ENCODE assay signal across 24 mouse cellular contexts in the genomic region with DNA sequence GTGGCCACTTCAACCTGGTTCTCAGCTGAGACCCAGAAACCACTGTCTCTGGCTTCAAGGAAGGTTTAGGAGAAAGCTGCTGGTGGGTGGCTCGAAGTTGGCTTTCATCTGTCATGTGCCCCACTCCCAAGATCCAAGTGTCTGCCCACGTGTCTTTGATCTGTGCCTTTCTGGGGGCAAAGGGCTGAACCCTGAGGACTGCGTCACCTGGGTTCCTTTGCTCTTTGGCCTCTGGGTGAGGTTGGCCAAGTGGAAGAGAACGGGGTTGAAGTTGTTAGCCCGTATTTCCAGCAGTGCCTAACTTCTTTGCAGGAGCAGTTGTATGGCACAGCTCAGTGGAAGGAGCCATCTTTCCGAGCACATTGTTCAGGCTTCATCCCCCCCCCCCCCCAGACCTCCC. TPM values are rescaled to one million over a fixed set of nuclear protein-coding genes. Genes with fewer than 3 reads are reported as not detected.
DNase-seq lines count a peak whose midpoint lies in the region; ATAC-seq and TF ChIP-seq lines count a peak whose summit lies in the region.
"Had no signal": no experiment of that assay in that cellular context is flagged by ENCODE, and none has a peak within 500 bp of the region (broad histone marks: within the 10 kb centered on the region; RNA-seq: fewer than 3 reads in every experiment).

No protein-coding gene starts in this region.

- no peak overlapping the region for H3K9ac ChIP-seq in heart, postnatal 0 days (replicated peaks; ENCODE audit: low read depth, low read length)
- H3K9ac ChIP-seq in lung, embryonic 16.5 days (ENCODE audit: low read length): no peak overlapping the region
- H3K9ac ChIP-seq in liver, embryonic 13.5 days: no peak overlapping the region
- no peak overlapping the region for H3K9ac ChIP-seq in forebrain, embryonic 16.5 days (replicated peaks; ENCODE audit: low read depth, low read length)
- H3K9ac ChIP-seq: forebrain, embryonic 13.5 days; heart, embryonic 12.5 days; midbrain, embryonic 15.5 days had no signal

- H3K4me2 ChIP-seq in heart, postnatal 0 days (ENCODE audit: low read depth, low read length): no peak overlapping the region
- H3K4me2 ChIP-seq in lung, embryonic 16.5 days (ENCODE audit: low read depth, low read length): no peak overlapping the region
- H3K4me2 ChIP-seq in liver, embryonic 13.5 days: no peak overlapping the region
- no peak overlapping the region for H3K4me2 ChIP-seq in forebrain, embryonic 16.5 days (ENCODE audit: low read length)
- H3K4me2 ChIP-seq: forebrain, embryonic 13.5 days; heart, embryonic 12.5 days; midbrain, embryonic 15.5 days had no signal

- no peaks in the 10 kb centered on the region for H3K9me3 ChIP-seq in heart, postnatal 0 days (replicated peaks; ENCODE audit: control insufficient read depth, low read length)
- no peaks in the 10 kb centered on the region for H3K9me3 ChIP-seq in lung, embryonic 16.5 days (ENCODE audit: control insufficient read depth, low read length)
- no peaks in the 10 kb centered on the region for H3K9me3 ChIP-seq in liver, embryonic 13.5 days (replicated peaks)
- no peaks in the 10 kb centered on the region for H3K9me3 ChIP-seq in forebrain, embryonic 16.5 days (ENCODE audit: control insufficient read depth, low read length)
- H3K9me3 ChIP-seq: forebrain, embryonic 13.5 days; heart, embryonic 12.5 days; midbrain, embryonic 15.5 days had no signal

- H3K4me3 ChIP-seq in heart, postnatal 0 days (ENCODE audit: low read depth, low read length): no peak overlapping the region
- no peak overlapping the region for H3K4me3 ChIP-seq in lung, embryonic 16.5 days (ENCODE audit: low read length)
- H3K4me3 ChIP-seq in liver, embryonic 13.5 days (replicated peaks): no peak overlapping the region
- H3K4me3 ChIP-seq in forebrain, embryonic 16.5 days (replicated peaks; ENCODE audit: low read length): no peak overlapping the region
- H3K4me3 ChIP-seq: forebrain, embryonic 13.5 days; heart, embryonic 12.5 days; midbrain, embryonic 15.5 days had no signal

- peaks cover 13% of the 10 kb centered on the region; the same call in 1 of the 2 replicates for H3K4me1 ChIP-seq in heart, postnatal 0 days (ENCODE audit: control insufficient read depth, insufficient read depth)
- H3K4me1 ChIP-seq in lung, embryonic 16.5 days (replicated peaks; ENCODE audit: control insufficient read depth, insufficient read depth, low read length): no peaks in the 10 kb centered on the region
- H3K4me1 ChIP-seq in liver, embryonic 13.5 days (replicated peaks): no peaks in the 10 kb centered on the region
- H3K4me1 ChIP-seq in forebrain, embryonic 16.5 days (replicated peaks; ENCODE audit: control insufficient read depth, insufficient read depth, low read length): no peaks in the 10 kb centered on the region
- H3K4me1 ChIP-seq: forebrain, embryonic 13.5 days; midbrain, embryonic 15.5 days had no signal

- H3K36me3 ChIP-seq in heart, postnatal 0 days (replicated peaks; ENCODE audit: control insufficient read depth, insufficient read depth, low read length): peaks cover 55% of the 10 kb centered on the region
- no peaks in the 10 kb centered on the region for H3K36me3 ChIP-seq in lung, embryonic 16.5 days (ENCODE audit: control insufficient read depth, insufficient read depth, low read length)
- H3K36me3 ChIP-seq in liver, embryonic 13.5 days: no peaks in the 10 kb centered on the region
- no peaks in the 10 kb centered on the region for H3K36me3 ChIP-seq in forebrain, embryonic 16.5 days (ENCODE audit: control insufficient read depth, insufficient read depth)
- H3K36me3 ChIP-seq: midbrain, embryonic 15.5 days had no signal

- H3K27me3 ChIP-seq in heart, postnatal 0 days (ENCODE audit: control insufficient read depth, insufficient read depth, low read length): no peaks in the 10 kb centered on the region
- no peaks in the 10 kb centered on the region for H3K27me3 ChIP-seq in lung, embryonic 16.5 days (ENCODE audit: control insufficient read depth, insufficient read depth, low read depth, low read length)
- H3K27me3 ChIP-seq in liver, embryonic 13.5 days: no peaks in the 10 kb centered on the region
- H3K27me3 ChIP-seq in forebrain, embryonic 16.5 days (replicated peaks; ENCODE audit: control insufficient read depth, insufficient read depth, low read length): no peaks in the 10 kb centered on the region
- H3K27me3 ChIP-seq: forebrain, embryonic 13.5 days; heart, embryonic 12.5 days; midbrain, embryonic 15.5 days had no signal

- no peak for TF ChIP-seq CTCF in heart, postnatal 0 days (IDR thresholded peaks at IDR 0.05; ENCODE audit: low read depth)

- 81% methylated on average over 6 of the region's 6 CpGs for WGBS in heart, postnatal 0 days
- 48% methylated on average over 6 of the region's 6 CpGs for WGBS in lung, embryonic 16.5 days
- WGBS in liver, embryonic 13.5 days (ENCODE audit: insufficient replicate concordance): 59% methylated on average over 6 of the region's 6 CpGs
- WGBS in forebrain, embryonic 16.5 days: 87% methylated on average over 6 of the region's 6 CpGs

- no peak for TF ChIP-seq EP300 in heart, postnatal 0 days (IDR thresholded peaks at IDR 0.05; ENCODE audit: low read depth)

- DNase-seq in heart, postnatal 0 days (ENCODE audit: low spot score): no peak
- DNase-seq in heart, postnatal 4 days: no peak
- no peak for DNase-seq in lung, adult 18-20 months
- no peak for DNase-seq in liver, embryonic 13.5 days
- peak; percentile 73 for DNase-seq in yolk sac, embryonic 10.5 days (ENCODE audit: low spot score)
- DNase-seq: adrenal gland, postnatal 14 days; cerebellum, adult 18-20 months; cerebellum, postnatal 36 days; gastrocnemius, postnatal 25 days; layer of hippocampus, postnatal 36 days; thymus, postnatal 4 days had no signal

- no peak for ATAC-seq in heart, postnatal 0 days (ENCODE audit: insufficient read depth, low read depth)
- ATAC-seq in lung, embryonic 16.5 days (ENCODE audit: low read depth): peak; percentile 43; the same call in 1 of the 2 replicates
- ATAC-seq in liver, embryonic 13.5 days (ENCODE audit: low read depth): peak; percentile 46
- no peak for ATAC-seq in cerebellum, adult (ENCODE audit: insufficient number of reproducible peaks, low FRiP score, low TSS enrichment)
- no peak for ATAC-seq in forebrain, embryonic 16.5 days
- ATAC-seq: forebrain, embryonic 13.5 days; hindbrain, postnatal 0 days; lung, postnatal 0 days; midbrain, embryonic 15.5 days had no signal

- H3K27ac ChIP-seq in heart, postnatal 0 days (ENCODE audit: low read depth): peak overlapping the region; percentile 53
- H3K27ac ChIP-seq in lung, embryonic 16.5 days (ENCODE audit: low read length): no peak overlapping the region
- peak overlapping the region; percentile 67 for H3K27ac ChIP-seq in liver, embryonic 13.5 days
- no peak overlapping the region for H3K27ac ChIP-seq in forebrain, embryonic 16.5 days (ENCODE audit: low read length)
- H3K27ac ChIP-seq: forebrain, embryonic 13.5 days; hindbrain, postnatal 0 days; midbrain, embryonic 15.5 days had no signal

RNA-seq across cellular contexts. Expression of a gene that starts 35.0 kb away (rescaled TPM):
- 47.8 and 51.7 TPM in 2 replicates for total RNA-seq in heart, postnatal 0 days (2014; rRNA removed; ENCODE audit: low replicate concordance)
- 82.5 and 83.7 TPM in 2 replicates for polyA plus RNA-seq in heart, postnatal 0 days (2015; fragmentation: Nextera tagmentation; extraction: Ambion mirVana)
- 10 to 100 TPM; 55.9 to 61.1 TPM for total RNA-seq in heart, postnatal 4 days (2021)
- 52.2 and 55.5 TPM in 2 replicates for polyA plus RNA-seq in lung, embryonic 16.5 days (2015; fragmentation: Nextera tagmentation; extraction: Ambion mirVana)
- polyA plus RNA-seq in liver, embryonic 13.5 days (2015; fragmentation: Nextera tagmentation; extraction: Ambion mirVana): 24.0 and 27.8 TPM in 2 replicates
- 18.5 and 19.0 TPM in 2 replicates for polyA plus RNA-seq in forebrain, embryonic 16.5 days (2015; fragmentation: Nextera tagmentation; extraction: Ambion mirVana)

RNA-seq across cellular contexts. Expression of a gene that starts 36.9 kb away (rescaled TPM):
- not detected in 2 replicates for total RNA-seq in heart, postnatal 0 days (2014; rRNA removed; ENCODE audit: low replicate concordance)
- polyA plus RNA-seq in heart, postnatal 0 days (2015; fragmentation: Nextera tagmentation; extraction: Ambion mirVana): 0.23 and 0.83 TPM in 2 replicates
- total RNA-seq in heart, postnatal 4 days (2021): not detected
- 0.70 and 5.1 TPM in 2 replicates for polyA plus RNA-seq in lung, embryonic 16.5 days (2015; fragmentation: Nextera tagmentation; extraction: Ambion mirVana)
- 221 and 251 TPM in 2 replicates for polyA plus RNA-seq in liver, embryonic 13.5 days (2015; fragmentation: Nextera tagmentation; extraction: Ambion mirVana)
- not detected in 2 replicates for polyA plus RNA-seq in forebrain, embryonic 16.5 days (2015; fragmentation: Nextera tagmentation; extraction: Ambion mirVana)
- total RNA-seq: CH12.LX; gastrocnemius, postnatal 25 days; hematopoietic stem cell, adult 5-6 weeks; hindbrain, postnatal 0 days; layer of hippocampus, adult 18-20 months; layer of hippocampus, postnatal 36 days; left cerebral cortex, postnatal 36 days; megakaryocyte, adult 5-6 weeks had no signal
- polyA plus RNA-seq: forebrain, embryonic 13.5 days; hindbrain, postnatal 0 days had no signal

Comparison
In these comparisons a context has a peak if more than half of its experiments do, and no peak if none do; other contexts are left out.
1. ATAC-seq: peak in lung, embryonic 16.5 days (single experiment) and liver, embryonic 13.5 days (single experiment); none in heart, postnatal 0 days (single experiment), cerebellum, adult (single experiment) and forebrain, embryonic 16.5 days (single experiment).
2. H3K27ac ChIP-seq: peak in heart, postnatal 0 days (single experiment) and liver, embryonic 13.5 days (single experiment); none in lung, embryonic 16.5 days (single experiment) and forebrain, embryonic 16.5 days (single experiment).
3. RNA of a gene that starts 36.9 kb away (polyA plus RNA-seq): 221 to 251 TPM in liver, embryonic 13.5 days; 0.23 to 0.83 TPM in heart, postnatal 0 days, 0.70 to 5.1 TPM in lung, embryonic 16.5 days and not detected in forebrain, embryonic 16.5 days; every median in the first group is over 10 times any median in the second.